Mouse (Mus musculus) brain, embryonic 14.5 days (tissue): ENCODE measurements around the gene Gm609. TPM values are rescaled to one million over a fixed set of nuclear protein-coding genes. Genes with fewer than 3 reads are reported as not detected.

ENCODE experiments used
- DNase-seq: peaks from one replicate; pipeline ENCODE4 v3.0.0-alpha.2; 2011; ENCODE audit warnings: low read depth
- CTCF ChIP-seq: fragments of 200-500 bp; IDR thresholded peaks from 2 replicates; pipeline ENCODE4 v1.5.1; 2012; ENCODE audit warnings: inconsistent platforms, mild to moderate bottlenecking, moderate library complexity, borderline replicate concordance; ENCODE audit not compliant: insufficient read depth, insufficient read length; ENCODE audit errors: extremely low read depth
- POLR2A ChIP-seq: fragments of 200-500 bp; IDR thresholded peaks from 2 replicates; pipeline ENCODE4 v1.6.1; 2012; ENCODE audit warnings: mild to moderate bottlenecking, inconsistent platforms, borderline replicate concordance; ENCODE audit not compliant: poor library complexity, insufficient read depth, insufficient read length, severe bottlenecking; ENCODE audit errors: extremely low read depth
- polyA plus RNA-seq: library from polyadenylated mRNA; depleted of rRNA; stranded (reverse); fragments of >200 nt; gene quantifications from 2 replicates; pipeline ENCODE4 v1.2.3, GENCODE M21; 2012

The Gm609 gene
- polyA plus RNA-seq, 1 experiment, result not detected

GRCm38 (mm10) chr16:45389833-45390232 is 102.9 kb downstream of the Gm609 start:
- TF ChIP-seq CTCF (no peak), POLR2A (no peak)
- no peak for DNase-seq

- TF ChIP-seq POLR2A, result no peak
- no peak for TF ChIP-seq CTCF
- no peak for DNase-seq
Observed at GRCm38 (mm10) chr16:45389041-45389440, 103.7 kb downstream of the Gm609 start.

- no peak for DNase-seq
- no peak for TF ChIP-seq CTCF
- TF ChIP-seq POLR2A, result no peak
Observed at GRCm38 (mm10) chr16:45381811-45382210, 111.0 kb downstream of the Gm609 start.

GRCm38 (mm10) chr16:45378959-45379358 is 113.8 kb downstream of the Gm609 start:
- no peak for DNase-seq
- TF ChIP-seq POLR2A (no peak), CTCF (no peak)

GRCm38 (mm10) chr16:45378147-45378943 is 114.4 kb downstream of the Gm609 start:
- DNase-seq, result no peak
- TF ChIP-seq POLR2A (no peak), CTCF (no peak)

- TF ChIP-seq POLR2A (no peak), CTCF (no peak)
- no peak for DNase-seq
Observed at GRCm38 (mm10) chr16:45377332-45377731, 115.4 kb downstream of the Gm609 start.

GRCm38 (mm10) chr16:45376812-45377211 is 116.0 kb downstream of the Gm609 start:
- no peak for DNase-seq
- TF ChIP-seq CTCF, result no peak
- no peak for TF ChIP-seq POLR2A

GRCm38 (mm10) chr16:45376294-45376693 is 116.5 kb downstream of the Gm609 start:
- TF ChIP-seq POLR2A, result no peak
- TF ChIP-seq CTCF, result no peak
- DNase-seq, result peak; percentile 45

GRCm38 (mm10) chr16:45375506-45376225 is 117.1 kb downstream of the Gm609 start:
- DNase-seq, result peak; percentile 57
- TF ChIP-seq CTCF (no peak), POLR2A (no peak)

- no peak for DNase-seq
- TF ChIP-seq CTCF (no peak), POLR2A (no peak)
Observed at GRCm38 (mm10) chr16:45374074-45374473, 118.7 kb downstream of the Gm609 start.

GRCm38 (mm10) chr16:45371076-45371475 is 121.7 kb downstream of the Gm609 start:
- TF ChIP-seq CTCF, result no peak
- TF ChIP-seq POLR2A, result no peak
- DNase-seq, result no peak
